Mouse (Mus musculus) CD4-positive, CD25-positive, alpha-beta regulatory T cell, adult 2 months (primary cell): Measurements from ENCODE around the gene Mier2.

ENCODE experiments used
- DNase-seq: peaks from one replicate; pipeline ENCODE4 v3.0.0-alpha.2; 2012; ENCODE audit warnings: low read depth, low spot score

Mier2 gene

GRCm38 (mm10) chr10:79539701-79540495, 15.1 kb downstream of the Mier2 start:
- no peak for DNase-seq

DNA sequence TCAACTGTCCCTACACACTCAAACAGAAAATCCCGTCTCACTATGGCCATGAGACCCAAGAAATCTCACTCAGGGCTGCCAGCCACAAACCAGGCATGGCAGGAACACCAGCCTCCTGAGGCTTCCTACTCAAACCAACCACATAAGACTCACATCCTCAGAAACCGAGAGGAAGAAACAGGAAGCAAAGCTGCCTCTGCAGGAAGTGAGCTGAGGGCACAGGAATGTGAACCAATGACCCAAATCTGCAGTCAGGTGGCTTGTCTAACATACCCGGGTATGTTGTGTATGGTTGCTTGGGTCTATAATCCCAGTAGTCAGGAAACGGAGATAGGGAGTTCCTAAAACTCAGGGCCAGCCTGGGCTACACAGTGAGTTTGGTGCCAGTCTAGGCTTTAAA, 16.1 kb downstream of the Mier2 start:
- no peak for DNase-seq

DNA sequence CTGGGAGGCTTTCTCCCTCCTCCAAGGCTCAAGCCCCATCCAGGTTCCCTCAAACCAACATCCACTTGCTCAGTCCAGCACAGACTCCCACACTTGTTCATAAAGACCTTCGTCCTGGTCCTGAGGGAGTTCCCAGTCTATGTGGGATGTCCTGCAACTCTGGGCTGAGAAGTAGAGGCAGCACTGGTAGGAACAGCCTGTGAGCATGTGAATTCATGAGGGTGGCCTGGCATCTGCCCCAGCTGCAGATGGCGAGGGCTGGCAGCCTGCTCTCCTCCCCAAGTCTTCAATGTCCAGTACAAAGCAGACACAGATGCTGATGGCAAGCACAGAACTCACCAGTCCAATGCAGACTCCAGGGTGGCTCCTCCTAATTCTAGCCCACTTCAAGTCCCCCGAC, 16.7 kb downstream of the Mier2 start:
- DNase-seq, result no peak

DNA sequence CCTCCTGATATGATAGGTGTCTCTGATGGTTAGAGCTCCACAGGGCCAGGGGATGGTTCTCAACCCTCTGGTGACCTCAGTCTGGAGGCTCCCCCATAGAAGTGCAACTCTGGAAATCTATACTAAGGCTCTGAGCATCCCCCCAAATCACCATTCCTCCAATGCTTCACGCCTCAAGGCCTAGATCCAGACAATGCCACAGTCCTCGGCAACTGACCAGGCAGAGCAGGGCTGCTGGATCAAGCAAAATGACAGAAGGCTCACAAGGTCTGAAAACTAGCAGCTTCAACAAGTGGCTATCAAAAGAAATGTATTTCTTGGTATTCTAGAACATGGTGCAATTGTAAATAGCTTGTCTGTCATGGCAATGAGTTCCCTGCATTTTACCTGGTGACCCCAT, 17.2 kb downstream of the Mier2 start:
- DNase-seq, result no peak

GRCm38 (mm10) chr10:79537271-79537670, 17.7 kb downstream of the Mier2 start:
- DNase-seq, result no peak

DNA sequence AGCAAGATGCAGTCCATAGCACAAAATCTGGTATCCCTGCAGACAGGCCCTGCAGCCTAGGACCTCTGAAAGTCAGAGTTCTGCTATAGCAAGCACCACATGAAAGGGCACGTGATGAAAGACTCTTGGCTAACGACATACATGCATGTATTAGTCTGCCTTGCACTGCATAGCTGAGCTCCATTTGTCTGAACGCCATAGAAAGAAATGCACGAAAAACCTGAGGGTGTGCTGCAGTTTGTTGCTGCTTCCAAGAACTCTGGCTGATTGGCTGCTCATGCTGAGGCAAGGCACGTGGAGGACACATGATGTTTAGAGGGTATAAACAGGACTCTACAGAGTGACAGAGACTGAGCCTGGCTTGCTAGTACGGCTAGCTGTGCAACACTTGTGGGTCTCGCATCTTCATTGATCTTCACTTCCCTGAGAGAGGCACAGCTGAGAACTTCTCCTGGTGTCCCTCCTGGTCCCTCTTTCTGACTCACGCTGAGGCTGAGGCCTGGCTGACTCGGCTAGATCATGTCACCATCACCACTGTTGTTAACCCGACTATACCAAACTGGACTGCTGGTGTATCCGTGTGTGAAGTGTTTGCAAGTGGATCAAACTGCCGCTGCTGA, 18.4 kb downstream of the Mier2 start:
- DNase-seq, result no peak

DNA sequence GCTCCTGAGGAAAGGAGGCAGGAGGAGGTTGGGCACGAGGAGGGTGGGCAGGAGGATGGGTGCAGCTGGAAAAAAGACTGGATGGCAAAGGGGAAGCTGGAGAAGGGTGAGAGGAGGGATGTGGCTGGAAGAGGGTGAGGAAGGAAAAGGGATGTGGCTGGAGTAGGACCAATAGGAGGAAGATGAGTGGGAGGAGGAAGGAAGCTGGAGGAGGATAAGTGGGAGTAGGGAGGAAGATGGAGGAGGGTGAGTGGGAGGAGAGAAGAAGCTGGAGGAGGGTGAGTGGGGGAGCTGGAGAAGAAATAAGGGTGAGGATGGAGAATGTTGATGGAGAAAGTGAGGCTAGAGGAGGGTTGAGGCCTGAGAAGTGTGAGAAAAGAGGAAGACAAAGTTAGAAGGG, 19.6 kb downstream of the Mier2 start:
- DNase-seq, result no peak

DNA sequence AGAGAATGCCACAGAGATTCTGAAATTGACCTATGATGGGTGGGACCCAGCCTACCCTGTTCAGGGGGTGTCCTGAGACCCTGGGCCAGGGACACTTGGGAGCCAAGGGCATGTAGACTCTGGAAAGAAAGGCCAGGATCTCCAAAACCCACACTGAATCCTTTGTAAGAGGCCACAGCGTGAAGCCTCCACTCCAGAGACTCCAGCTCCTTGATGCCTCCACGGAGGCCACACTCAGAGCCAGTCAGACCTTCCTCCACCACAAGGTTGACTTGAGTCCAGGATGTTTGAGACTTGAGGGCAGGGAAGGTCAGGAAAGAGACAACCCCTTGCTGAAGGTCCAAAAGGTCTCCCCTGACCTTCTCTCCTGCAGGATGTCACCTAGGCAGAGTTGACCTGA, 20.6 kb downstream of the Mier2 start:
- no peak for DNase-seq

DNA sequence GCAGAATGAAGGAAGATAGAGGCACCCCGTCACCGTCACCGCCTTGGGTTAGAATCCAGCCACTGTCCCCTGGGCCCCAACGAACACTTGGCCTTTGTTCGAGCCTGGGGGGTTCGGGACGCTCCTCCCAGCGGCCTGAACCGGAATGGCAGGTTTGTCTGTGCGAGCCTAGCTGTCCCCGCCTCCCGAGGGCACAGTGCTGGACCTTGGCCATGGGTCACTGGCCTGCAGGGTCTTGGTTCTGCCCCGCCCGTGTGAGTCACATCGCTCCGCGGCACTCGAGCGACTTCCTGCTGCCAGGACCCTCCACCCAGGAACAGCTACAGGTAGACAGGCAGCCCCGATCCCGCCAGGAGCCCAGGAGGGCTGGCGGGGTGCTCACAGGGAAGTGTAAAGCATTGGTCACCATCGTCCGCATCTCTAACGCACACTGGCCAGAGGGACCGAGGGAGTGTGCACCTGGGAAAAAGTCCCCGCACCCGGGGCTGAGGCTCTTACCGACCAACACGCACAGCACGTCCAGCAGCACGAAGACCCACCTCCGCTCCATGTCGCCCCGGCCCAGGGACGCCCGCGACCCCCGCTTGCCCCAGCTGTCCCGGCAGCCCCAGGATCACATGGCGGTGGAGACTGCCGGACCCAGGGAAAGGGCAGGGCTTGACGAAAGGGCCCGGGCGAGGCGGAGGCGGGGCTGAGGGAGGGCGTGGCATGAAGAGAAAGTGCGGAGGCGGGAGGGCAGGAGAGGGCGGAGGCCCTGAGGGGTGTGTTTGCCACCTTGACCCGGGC, 21.7 kb downstream of the Mier2 start, which contains the start of gene Plpp2:
Gene Plpp2 (minus strand): TSS at position 671 of the 786 bp plus-strand sequence.
- DNase-seq, result peak; percentile 69

GRCm38 (mm10) chr10:79532678-79533077, 22.3 kb downstream of the Mier2 start:
- peak; percentile 4 for DNase-seq

GRCm38 (mm10) chr10:79531593-79531992, 23.4 kb downstream of the Mier2 start:
- no peak for DNase-seq

GRCm38 (mm10) chr10:79530721-79531120, 24.3 kb downstream of the Mier2 start:
- DNase-seq, result no peak

GRCm38 (mm10) chr10:79530241-79530640, 24.8 kb downstream of the Mier2 start:
- DNase-seq, result no peak

- no peak for DNase-seq
Observed at GRCm38 (mm10) chr10:79528081-79528480, 26.9 kb downstream of the Mier2 start.

GRCm38 (mm10) chr10:79527453-79527845, 27.6 kb downstream of the Mier2 start:
- DNase-seq, result no peak

DNA sequence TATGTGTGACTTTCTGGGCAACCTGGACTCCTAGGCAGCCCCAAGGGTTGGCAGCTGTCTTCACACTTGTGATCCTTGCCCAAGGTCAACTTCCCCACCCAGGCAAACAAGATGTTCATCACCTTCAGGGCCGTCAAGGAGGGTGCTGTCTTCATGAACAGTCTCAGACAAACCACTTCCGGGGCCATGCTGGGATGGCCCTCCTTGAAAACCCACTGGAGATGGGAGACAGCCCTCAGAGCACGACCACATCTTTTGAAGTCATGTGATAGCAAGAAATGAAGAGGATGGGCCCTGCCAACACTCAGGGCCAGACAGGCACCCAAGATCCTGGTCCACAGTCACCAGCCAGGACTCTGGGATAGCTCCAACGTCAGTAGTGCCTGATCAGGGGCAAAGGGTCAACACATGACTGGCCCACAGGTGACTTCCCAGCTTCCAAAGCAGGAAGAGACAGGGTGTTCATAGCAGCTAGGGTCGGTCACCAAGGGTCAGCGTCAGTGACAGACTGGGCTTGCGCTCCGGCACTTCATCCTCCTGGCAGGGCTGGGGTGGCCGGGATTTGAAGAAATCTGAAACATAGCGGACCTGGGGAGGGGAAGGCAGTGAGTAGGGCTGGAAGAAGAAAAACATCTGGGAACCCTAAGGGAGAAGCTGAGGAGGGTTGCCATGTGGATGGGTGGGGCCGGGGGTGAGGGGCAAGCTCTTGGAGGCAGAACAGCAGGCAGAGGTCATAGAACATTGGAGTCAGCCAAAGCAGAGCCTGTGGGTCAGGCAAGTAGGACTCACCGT, 28.1 kb downstream of the Mier2 start:
- no peak for DNase-seq

- DNase-seq, result no peak
Observed at GRCm38 (mm10) chr10:79525456-79526325, 29.3 kb downstream of the Mier2 start.

- DNase-seq, result no peak
Observed at GRCm38 (mm10) chr10:79524433-79524832, 30.6 kb downstream of the Mier2 start.

GRCm38 (mm10) chr10:79506709-79507108, 48.3 kb downstream of the Mier2 start:
- DNase-seq, result no peak

GRCm38 (mm10) chr10:79502830-79503644, 52.0 kb downstream of the Mier2 start:
- DNase-seq, result peak; percentile 42
